Mouse (Mus musculus) central nervous system, embryonic 11.5 days (tissue): ENCODE data around the gene Nepro. TPM values are rescaled to one million over a fixed set of nuclear protein-coding genes. Genes with fewer than 3 reads are reported as not detected.

Experiments used
- polyA plus RNA-seq: library from polyadenylated mRNA; depleted of rRNA; stranded (reverse); fragments of >200 nt; gene quantifications from 2 replicates; pipeline ENCODE4 v1.2.3, GENCODE M21; 2012; rRNA removed

Gene Nepro
- 12.2 and 15.4 TPM in 2 replicates for polyA plus RNA-seq

GRCm38 (mm10) chr16:44724083-44724787 is at the start of gene Nepro:
Gene Nepro (plus strand): TSS chr16:44724301.

GRCm38 (mm10) chr16:44745866-44746562 is 21.9 kb downstream of the Nepro start, which contains the start of gene Gtpbp8:
Gene Gtpbp8 (minus strand): TSS chr16:44746363.

GRCm38 (mm10) chr16:44765555-44766319 is 41.6 kb downstream of the Nepro start, which contains the start of gene Cd200r1:
Gene Cd200r1 (plus strand): TSS chr16:44765736.

Other genes starting within 250 kb of the Nepro start
- 37.8 and 41.9 TPM in 2 replicates for gene Boc, start 165.4 kb upstream of the Nepro start, polyA plus RNA-seq
- 14.2 and 17.0 TPM in 2 replicates for gene Gtpbp8, start 22.1 kb downstream of the Nepro start, polyA plus RNA-seq
- gene Cd200r1, start 41.4 kb downstream of the Nepro start, polyA plus RNA-seq, result 0.46 and 0.61 TPM in 2 replicates
- gene Cd200r4, start 87.4 kb downstream of the Nepro start, polyA plus RNA-seq, result 0.09 and 0.14 TPM in 2 replicates
- gene Cd200r2, start 142.8 kb downstream of the Nepro start, polyA plus RNA-seq, result 0.05 TPM in 1 of 2 replicates, not detected in the other
- 0.02 and 0.06 TPM in 2 replicates for gene Cd200r3, start 219.4 kb downstream of the Nepro start, polyA plus RNA-seq